Mouse (Mus musculus) hindbrain, embryonic 13.5 days (tissue): ENCODE measurements around the gene Iars2. TPM values are rescaled to one million over a fixed set of nuclear protein-coding genes. Genes with fewer than 3 reads are reported as not detected.
A peak's percentile ranks its signal among the peaks of the same experiment; 100 is the strongest.

Source experiments
- ATAC-seq: fragments of 200-750 bp; cut with Nextera tagmentation; 2 replicates; pipeline ENCODE4 v1.8.0; 2017; ENCODE audit warnings: moderate TSS enrichment; ENCODE audit not compliant: low FRiP score
- H3K27ac ChIP-seq: fragments of 300-500 bp; sonication (generic); 2 replicates; pipeline ENCODE4 v1.5.1; 2015; ENCODE audit warnings: inconsistent platforms, mild to moderate bottlenecking, moderate library complexity
- H3K27me3 ChIP-seq: fragments of 300-500 bp; sonication (generic); 2 replicates; pipeline ENCODE4 v1.6.1; 2015; ENCODE audit warnings: mild to moderate bottlenecking, inconsistent platforms
- H3K36me3 ChIP-seq: fragments of 300-500 bp; sonication (generic); 2 replicates; pipeline ENCODE4 v1.6.1; 2015; ENCODE audit warnings: mild to moderate bottlenecking, inconsistent platforms
- H3K4me1 ChIP-seq: fragments of 300-500 bp; sonication (generic); replicated peaks from 2 replicates; pipeline ENCODE4 v1.6.1; 2015; ENCODE audit warnings: inconsistent platforms
- H3K4me2 ChIP-seq: fragments of 300-500 bp; sonication (generic); 2 replicates; pipeline ENCODE4 v1.6.1; 2015; ENCODE audit warnings: inconsistent platforms, mild to moderate bottlenecking, moderate library complexity
- H3K4me3 ChIP-seq: fragments of 300-500 bp; sonication (generic); 2 replicates; pipeline ENCODE4 v1.5.1; 2015; ENCODE audit warnings: mild to moderate bottlenecking, inconsistent platforms
- H3K9ac ChIP-seq: fragments of 300-500 bp; sonication (generic); 2 replicates; pipeline ENCODE4 v1.6.1; 2015; ENCODE audit warnings: mild to moderate bottlenecking, inconsistent platforms
- H3K9me3 ChIP-seq: fragments of 300-500 bp; sonication (generic); 2 replicates; pipeline ENCODE4 v1.6.1; 2016; ENCODE audit warnings: inconsistent platforms
- WGBS: fragments of 180-500 bp; shearing (Covaris S2); methylation state at CpG from one replicate; pipeline ENCODE4 v1.1.7; 2015; 5-methylcytosine and 5-hydroxymethylcytosine counted together
- polyA plus RNA-seq: library from polyadenylated mRNA; unstranded; fragments of >200 nt; fragmentation: Nextera tagmentation; extraction: Ambion mirVana; gene quantifications from 2 replicates; pipeline ENCODE4 v1.2.1, GENCODE M21; 2015

Iars2 gene
- polyA plus RNA-seq, 1 experiment from 2014 or later = 17.8 TPM

DNA sequence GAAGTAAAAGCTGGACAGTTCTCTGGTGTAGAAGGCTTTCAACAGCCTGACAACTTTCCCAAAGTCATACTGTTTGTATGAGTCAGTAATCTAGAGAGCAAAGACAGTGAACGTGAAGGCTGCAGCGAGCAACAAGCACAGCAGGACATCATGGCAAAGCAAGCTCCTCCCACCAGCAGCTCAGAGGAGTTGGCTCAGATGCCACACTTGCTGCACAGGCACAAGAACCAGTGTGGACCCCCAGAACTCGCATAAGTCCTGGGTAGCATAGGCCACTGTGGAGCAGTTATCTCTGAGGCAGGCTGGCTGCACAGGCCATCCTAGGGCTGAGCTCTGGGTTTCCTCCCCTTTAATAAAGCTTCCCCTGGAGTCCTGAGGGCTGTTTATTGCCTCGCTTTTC lies 37.9 kb downstream of the Iars2 start:
- ATAC-seq = no peak
- H3K9ac ChIP-seq = no peak overlapping the region
- 73% methylated on average over 4 of the region's 4 CpGs for whole genome bisulfite sequencing
- no peaks in the 10 kb centered on the region for H3K27me3 ChIP-seq
- no peaks in the 10 kb centered on the region for H3K4me1 ChIP-seq
- no peak overlapping the region for H3K4me2 ChIP-seq
- peaks cover 84% of the 10 kb centered on the region for H3K36me3 ChIP-seq
- H3K9me3 ChIP-seq = no peaks in the 10 kb centered on the region
- H3K27ac ChIP-seq = no peak overlapping the region
- no peak overlapping the region for H3K4me3 ChIP-seq

DNA sequence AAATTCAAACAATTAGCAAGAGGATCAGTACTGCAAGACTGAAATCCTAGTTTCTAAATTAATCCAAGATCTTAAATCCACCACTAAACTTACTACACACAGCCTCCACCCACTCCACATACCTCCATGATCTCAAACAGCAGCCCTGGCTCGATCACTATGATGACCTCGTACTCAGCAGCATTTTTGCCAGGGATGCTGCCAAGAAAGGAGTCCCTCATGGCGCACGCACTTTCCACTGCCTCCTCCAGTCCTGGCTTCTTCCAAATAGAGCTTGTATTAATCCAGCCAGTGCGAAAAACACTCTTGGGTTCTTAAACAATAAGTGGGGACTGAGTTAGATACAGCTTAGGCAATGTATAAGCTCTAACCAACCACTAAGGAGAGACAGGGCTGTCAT lies 40.0 kb downstream of the Iars2 start:
- no peak overlapping the region for H3K4me2 ChIP-seq
- ATAC-seq = no peak

DNA sequence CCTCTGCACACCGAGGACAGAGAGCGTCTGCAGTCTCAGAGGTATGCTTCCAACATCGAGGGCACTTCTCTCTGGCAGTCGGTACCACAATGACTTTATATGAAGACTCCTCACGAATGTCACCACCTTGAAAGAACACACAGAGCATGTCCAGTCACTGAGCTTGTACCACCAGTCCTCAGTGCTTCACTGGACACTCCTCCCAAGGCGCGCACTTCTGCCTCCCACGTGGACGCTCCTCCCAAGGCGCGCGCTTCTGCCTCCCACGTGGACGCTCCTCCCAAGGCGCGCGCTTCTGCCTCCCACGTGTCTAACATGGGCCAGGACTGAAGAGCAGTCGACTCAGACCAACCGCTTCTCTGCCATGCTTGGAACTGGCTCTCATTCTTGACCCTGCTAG lies 42.1 kb downstream of the Iars2 start:
- no peak overlapping the region for H3K9ac ChIP-seq
- no peak overlapping the region for H3K4me2 ChIP-seq
- H3K4me3 ChIP-seq = no peak overlapping the region
- H3K9me3 ChIP-seq = no peaks in the 10 kb centered on the region
- H3K4me1 ChIP-seq = peaks cover 4% of the 10 kb centered on the region; the same call in 1 of the 2 replicates
- H3K36me3 ChIP-seq = peaks cover 83% of the 10 kb centered on the region
- H3K27me3 ChIP-seq = no peaks in the 10 kb centered on the region
- 93% methylated on average over 20 of the region's 20 CpGs for WGBS
- H3K27ac ChIP-seq = no peak overlapping the region
- no peak for ATAC-seq

More for the DNA sequence above, 40.0 kb downstream of the Iars2 start:
- Histone ChIP-seq H3K9me3 (no peaks in the 10 kb centered on the region), H3K4me3 (no peak overlapping the region), H3K27ac (peak overlapping the region; percentile 4; the same call in 1 of the 2 replicates), H3K36me3 (peaks cover 85% of the 10 kb centered on the region), H3K9ac (no peak overlapping the region), H3K27me3 (no peaks in the 10 kb centered on the region), H3K4me1 (peaks cover 4% of the 10 kb centered on the region; the same call in 1 of the 2 replicates)
- WGBS = 94% methylated on average over 5 of the region's 5 CpGs

DNA sequence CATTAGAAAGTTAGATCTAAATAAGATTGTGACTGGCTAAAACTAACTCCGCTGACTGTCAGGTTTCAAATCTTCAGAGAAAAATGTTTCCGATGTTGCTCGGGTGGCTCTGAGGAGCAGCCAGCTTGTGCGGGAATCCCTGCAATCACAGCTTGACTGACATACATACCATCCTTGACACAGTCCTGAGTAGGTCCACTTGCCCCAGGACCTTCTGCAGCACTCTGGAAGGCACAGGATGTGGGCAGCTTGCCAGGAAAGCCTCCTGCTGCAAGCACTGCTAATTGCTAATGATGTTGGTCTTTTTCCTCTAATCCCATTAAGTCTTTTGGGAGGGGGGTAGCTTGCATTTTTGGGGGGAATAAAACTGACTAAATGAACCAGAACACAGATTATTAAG lies 44.0 kb downstream of the Iars2 start:
- peaks cover 4% of the 10 kb centered on the region; the same call in 1 of the 2 replicates for H3K4me1 ChIP-seq
- H3K36me3 ChIP-seq = peaks cover 81% of the 10 kb centered on the region
- 88% methylated on average over 4 of the region's 4 CpGs for WGBS
- no peak overlapping the region for H3K4me3 ChIP-seq
- no peaks in the 10 kb centered on the region for H3K27me3 ChIP-seq
- H3K27ac ChIP-seq = peak overlapping the region; percentile 52; the same call in 1 of the 2 replicates
- H3K9me3 ChIP-seq = no peaks in the 10 kb centered on the region
- no peak overlapping the region for H3K9ac ChIP-seq
- no peak overlapping the region for H3K4me2 ChIP-seq
- ATAC-seq = peak; percentile 66; the same call in 1 of the 2 replicates

DNA sequence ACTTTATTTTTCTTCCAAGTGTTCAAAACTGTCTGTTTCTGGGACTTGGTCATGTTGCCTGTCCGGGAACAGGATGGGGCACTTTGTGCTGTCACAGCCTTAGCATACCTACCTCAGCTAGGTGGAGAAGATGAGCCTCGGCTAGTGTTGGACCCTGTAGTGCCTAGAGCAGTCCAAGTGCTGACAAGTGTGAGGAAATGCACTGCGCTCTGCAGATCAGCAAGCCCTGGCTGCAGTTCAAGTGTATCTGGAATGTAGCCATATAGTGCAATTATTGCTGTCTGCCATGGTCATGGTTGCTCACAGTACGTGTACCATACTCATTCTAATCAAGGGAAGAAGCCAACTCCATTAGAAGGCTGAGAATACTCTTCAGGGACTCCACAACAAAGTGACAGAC lies 44.5 kb downstream of the Iars2 start:
- ATAC-seq = peak; percentile 69; the same call in 1 of the 2 replicates
- Histone ChIP-seq H3K4me2 (no peak overlapping the region), H3K4me1 (peaks cover 4% of the 10 kb centered on the region; the same call in 1 of the 2 replicates), H3K9ac (no peak overlapping the region), H3K4me3 (no peak overlapping the region), H3K27ac (no peak overlapping the region), H3K36me3 (peaks cover 81% of the 10 kb centered on the region), H3K27me3 (no peaks in the 10 kb centered on the region), H3K9me3 (no peaks in the 10 kb centered on the region)
- 74% methylated on average over 4 of the region's 4 CpGs for WGBS

DNA sequence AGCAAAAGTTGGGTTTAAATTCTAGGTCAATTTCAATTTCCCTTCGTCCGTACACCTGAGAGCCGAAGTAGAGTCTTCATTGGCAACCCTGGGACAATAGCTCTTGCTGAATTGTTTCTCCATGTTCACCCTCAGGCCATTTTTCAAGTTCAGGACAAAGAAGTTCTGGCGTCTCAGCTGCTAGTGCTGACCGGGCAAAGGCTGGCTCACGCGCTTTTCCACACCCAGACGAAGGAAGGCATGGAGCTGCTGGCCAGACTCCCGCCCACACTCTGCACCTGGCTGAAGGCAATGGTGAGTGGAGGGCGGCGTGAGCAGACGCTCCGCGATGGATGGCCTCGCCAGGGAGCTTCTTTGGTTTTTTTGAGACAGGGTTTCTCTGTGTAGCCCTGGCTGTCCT lies 45.9 kb downstream of the Iars2 start:
- WGBS = 90% methylated on average over 15 of the region's 15 CpGs
- no peak overlapping the region for H3K4me2 ChIP-seq
- H3K9me3 ChIP-seq = no peaks in the 10 kb centered on the region
- no peaks in the 10 kb centered on the region for H3K27me3 ChIP-seq
- no peak for ATAC-seq
- H3K4me3 ChIP-seq = no peak overlapping the region
- H3K4me1 ChIP-seq = peaks cover 4% of the 10 kb centered on the region; the same call in 1 of the 2 replicates
- H3K9ac ChIP-seq = no peak overlapping the region
- H3K36me3 ChIP-seq = peaks cover 91% of the 10 kb centered on the region
- H3K27ac ChIP-seq = no peak overlapping the region

DNA sequence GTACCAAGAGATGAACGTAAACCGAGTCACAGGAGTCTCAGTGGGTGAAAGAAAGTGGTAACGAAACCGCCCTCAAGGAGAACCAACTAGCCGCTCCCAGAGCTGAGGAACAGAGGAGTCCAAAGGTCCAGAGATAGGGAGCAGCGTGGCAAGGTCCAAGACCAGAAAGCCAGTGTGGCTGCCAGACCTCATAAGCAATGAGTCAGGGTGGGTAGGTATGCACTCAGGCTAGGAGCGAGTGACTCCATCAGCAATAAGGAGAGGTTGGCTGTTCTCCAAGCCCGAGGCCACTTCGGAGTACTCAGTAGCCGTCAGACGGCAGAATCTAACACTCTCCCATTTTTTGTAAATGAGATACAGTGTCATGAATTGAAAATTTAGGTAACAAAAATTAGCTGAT lies 46.4 kb downstream of the Iars2 start:
- no peak for ATAC-seq
- peaks cover 93% of the 10 kb centered on the region for H3K36me3 ChIP-seq
- H3K4me3 ChIP-seq = no peak overlapping the region
- 94% methylated on average over 11 of the region's 11 CpGs for WGBS
- no peaks in the 10 kb centered on the region for H3K27me3 ChIP-seq
- H3K4me1 ChIP-seq = peaks cover 4% of the 10 kb centered on the region; the same call in 1 of the 2 replicates
- H3K9me3 ChIP-seq = no peaks in the 10 kb centered on the region
- H3K9ac ChIP-seq = no peak overlapping the region
- no peak overlapping the region for H3K4me2 ChIP-seq
- H3K27ac ChIP-seq = no peak overlapping the region

DNA sequence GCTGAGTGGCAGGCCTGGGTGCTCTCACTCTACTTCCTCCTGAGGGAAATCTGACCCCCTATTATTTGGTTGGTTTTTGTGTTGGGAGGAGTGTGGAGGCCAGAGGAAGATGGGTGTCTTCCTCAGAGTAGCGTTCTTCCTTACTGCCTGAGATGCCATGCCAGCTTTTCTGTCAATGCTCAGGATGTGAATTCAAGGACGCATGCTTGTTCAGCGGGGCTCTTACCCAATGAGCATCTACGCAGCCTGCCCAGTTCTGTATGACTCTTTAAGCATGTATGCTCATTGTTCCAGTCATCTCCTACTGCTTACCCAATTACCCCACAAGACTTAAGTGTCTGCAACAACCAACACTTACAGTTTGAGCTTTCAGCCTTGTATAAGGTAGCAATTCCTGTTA lies 48.6 kb downstream of the Iars2 start:
- no peak for ATAC-seq
- Histone ChIP-seq H3K27ac (no peak overlapping the region), H3K9me3 (no peaks in the 10 kb centered on the region), H3K4me2 (no peak overlapping the region), H3K4me3 (no peak overlapping the region), H3K9ac (no peak overlapping the region), H3K4me1 (peaks cover 2% of the 10 kb centered on the region; the same call in 1 of the 2 replicates), H3K27me3 (no peaks in the 10 kb centered on the region), H3K36me3 (peaks cover 93% of the 10 kb centered on the region)
- WGBS = 96% methylated on average over 4 of the region's 4 CpGs

DNA sequence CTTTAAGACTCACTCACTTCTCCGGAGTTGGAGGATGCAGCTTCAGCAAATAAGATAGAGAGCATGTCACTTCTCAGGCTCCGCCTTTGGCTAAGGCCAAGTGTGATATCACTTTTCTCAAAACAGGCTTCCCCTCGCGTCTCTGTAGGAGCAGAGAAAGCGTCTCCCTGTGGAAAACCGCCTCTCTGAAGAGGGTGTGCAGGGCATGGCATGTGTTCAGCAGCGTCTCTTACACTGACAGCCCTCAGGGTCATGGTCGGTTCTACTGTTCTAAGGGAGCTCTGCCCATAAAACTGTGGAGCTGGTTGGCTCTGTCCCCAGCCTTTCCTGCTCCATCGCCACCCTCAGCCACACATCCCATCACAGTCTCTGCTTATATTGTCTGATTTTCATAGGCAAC lies 49.9 kb downstream of the Iars2 start:
- H3K27me3 ChIP-seq = no peaks in the 10 kb centered on the region
- no peak for ATAC-seq
- no peak overlapping the region for H3K4me2 ChIP-seq
- no peaks in the 10 kb centered on the region for H3K4me1 ChIP-seq
- H3K27ac ChIP-seq = no peak overlapping the region
- peaks cover 94% of the 10 kb centered on the region for H3K36me3 ChIP-seq
- no peak overlapping the region for H3K4me3 ChIP-seq
- H3K9me3 ChIP-seq = no peaks in the 10 kb centered on the region
- WGBS = 94% methylated on average over 9 of the region's 9 CpGs
- no peak overlapping the region for H3K9ac ChIP-seq

DNA sequence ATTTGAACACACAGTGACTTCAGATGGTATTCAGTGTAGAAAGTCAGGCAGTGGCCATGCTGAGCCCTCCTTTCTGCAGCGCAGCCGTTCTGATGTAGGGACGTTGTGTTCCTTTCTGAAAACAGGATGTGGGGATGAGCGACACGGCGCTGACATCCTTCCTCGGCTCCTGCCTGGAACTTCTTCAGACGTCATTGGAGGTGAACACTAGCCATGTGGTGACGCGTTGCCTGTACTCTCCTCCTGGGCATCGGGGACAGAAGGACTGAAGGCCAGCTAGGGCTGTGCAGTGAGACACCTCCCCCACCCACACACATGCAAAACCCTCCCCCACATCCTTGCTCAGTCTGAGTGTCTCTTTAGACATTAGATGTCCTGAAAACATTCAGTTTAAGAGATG lies 52.2 kb downstream of the Iars2 start:
- no peak for ATAC-seq
- Histone ChIP-seq H3K4me2 (no peak overlapping the region), H3K4me1 (no peaks in the 10 kb centered on the region), H3K27me3 (no peaks in the 10 kb centered on the region), H3K36me3 (peaks cover 93% of the 10 kb centered on the region), H3K4me3 (no peak overlapping the region), H3K9me3 (no peaks in the 10 kb centered on the region; the same call in 1 of the 2 replicates), H3K9ac (no peak overlapping the region), H3K27ac (no peak overlapping the region)
- 95% methylated on average over 11 of the region's 11 CpGs for WGBS

DNA sequence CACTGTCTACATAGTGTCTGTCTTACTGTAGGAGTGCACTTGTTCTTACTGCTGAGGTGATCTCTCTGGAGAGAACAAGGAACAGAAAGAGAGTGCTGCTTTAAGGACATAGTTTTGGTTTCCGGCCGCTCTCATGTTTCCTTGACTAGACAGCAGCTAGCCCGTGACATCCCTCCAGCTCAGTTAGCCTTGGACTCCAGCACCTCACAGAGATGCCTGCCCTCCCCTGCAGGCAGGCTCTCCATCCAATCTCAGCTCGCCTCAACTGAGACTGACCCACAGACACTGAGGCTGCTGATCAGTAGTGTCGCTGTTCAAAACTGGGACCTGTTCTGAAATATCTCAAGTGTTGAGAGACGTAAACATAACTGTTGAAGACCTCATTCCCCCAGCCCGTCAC lies 53.2 kb downstream of the Iars2 start:
- 97% methylated on average over 7 of the region's 7 CpGs for WGBS
- no peak overlapping the region for H3K4me3 ChIP-seq
- no peak overlapping the region for H3K9ac ChIP-seq
- H3K4me2 ChIP-seq = no peak overlapping the region
- no peaks in the 10 kb centered on the region for H3K27me3 ChIP-seq
- H3K4me1 ChIP-seq = no peaks in the 10 kb centered on the region
- H3K9me3 ChIP-seq = no peaks in the 10 kb centered on the region; the same call in 1 of the 2 replicates
- no peak overlapping the region for H3K27ac ChIP-seq
- H3K36me3 ChIP-seq = peaks cover 94% of the 10 kb centered on the region
- no peak for ATAC-seq

DNA sequence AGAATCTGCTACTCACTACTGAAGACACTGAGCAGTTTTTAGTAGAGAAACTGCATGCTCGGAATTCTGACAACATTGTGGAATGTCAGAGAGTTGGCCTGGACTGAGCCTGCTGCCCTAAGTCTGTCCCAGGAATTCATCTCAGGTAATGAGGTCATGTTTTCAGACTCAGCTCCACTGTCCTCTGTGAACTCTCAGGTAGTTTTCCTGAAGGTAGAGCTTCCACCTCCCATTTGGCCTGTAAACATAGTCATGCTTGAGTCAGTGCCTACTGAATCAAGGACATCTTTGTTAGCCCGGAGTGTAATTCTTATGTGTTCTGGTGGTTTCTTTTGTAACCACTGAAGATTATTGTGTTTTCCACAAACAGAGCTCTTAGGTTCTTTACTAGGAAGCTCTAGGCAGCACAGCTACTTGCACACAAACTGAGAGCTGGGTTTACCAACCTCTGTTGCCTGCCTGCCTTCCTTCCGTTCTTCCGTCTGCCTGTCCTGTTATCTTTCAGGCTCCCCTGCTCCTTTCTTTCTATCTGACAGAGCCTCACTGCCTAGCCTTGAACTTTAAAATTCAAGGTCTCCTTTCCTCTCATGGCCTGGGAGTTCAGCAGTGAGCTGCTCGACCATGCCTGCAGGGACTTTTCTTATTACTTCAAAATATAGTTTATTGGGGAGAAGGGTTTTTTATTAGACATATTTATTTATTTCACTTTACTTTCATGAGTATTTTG lies 54.2 kb downstream of the Iars2 start:
- no peak overlapping the region for H3K4me3 ChIP-seq
- WGBS = 94% methylated on average over 5 of the region's 5 CpGs
- peaks cover 93% of the 10 kb centered on the region for H3K36me3 ChIP-seq
- no peak overlapping the region for H3K9ac ChIP-seq
- no peaks in the 10 kb centered on the region for H3K4me1 ChIP-seq
- H3K27ac ChIP-seq = no peak overlapping the region
- ATAC-seq = no peak
- no peak overlapping the region for H3K4me2 ChIP-seq
- H3K27me3 ChIP-seq = no peaks in the 10 kb centered on the region
- H3K9me3 ChIP-seq = no peaks in the 10 kb centered on the region; the same call in 1 of the 2 replicates

DNA sequence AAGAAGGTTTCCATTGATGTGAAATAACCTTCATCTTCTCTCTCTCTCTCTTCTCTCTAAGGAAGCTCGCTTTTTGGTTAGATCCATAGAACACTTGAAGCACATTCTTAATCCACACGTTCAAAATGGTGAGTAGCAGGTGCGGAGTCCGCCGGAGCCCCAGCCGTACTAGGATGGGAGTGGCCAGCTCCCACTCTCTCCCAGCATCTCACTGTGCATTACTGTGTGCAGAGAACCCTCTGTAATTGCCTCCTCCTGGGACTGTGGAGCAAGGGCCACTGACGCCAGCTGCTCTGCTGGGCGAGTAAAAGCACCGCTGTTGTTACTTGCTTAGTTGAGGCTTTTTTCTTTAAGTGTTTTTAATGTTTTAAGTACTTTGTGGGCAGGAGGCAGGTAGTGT lies 57.8 kb downstream of the Iars2 start:
- Histone ChIP-seq H3K4me2 (no peak overlapping the region), H3K36me3 (peaks cover 86% of the 10 kb centered on the region), H3K4me1 (no peaks in the 10 kb centered on the region), H3K9me3 (no peaks in the 10 kb centered on the region; the same call in 1 of the 2 replicates), H3K9ac (no peak overlapping the region), H3K4me3 (no peak overlapping the region), H3K27ac (no peak overlapping the region), H3K27me3 (no peaks in the 10 kb centered on the region)
- no peak for ATAC-seq
- WGBS = 91% methylated on average over 9 of the region's 9 CpGs
